ENCODE assay signal across 28 mouse cellular contexts in genomic region chr14:16273677-16274076, GRCm38 (mm10).
"Had no signal": no experiment of that assay in that cellular context is flagged by ENCODE, and none has a peak within 500 bp of the region (broad histone marks: within the 10 kb centered on the region; RNA-seq: fewer than 3 reads in every experiment).

No protein-coding gene starts in this region.

- H3K4me2 ChIP-seq: embryonic facial prominence, embryonic 12.5 days; embryonic facial prominence, embryonic 13.5 days; embryonic facial prominence, embryonic 15.5 days; forebrain, embryonic 12.5 days; forebrain, embryonic 13.5 days; forebrain, embryonic 15.5 days had no signal

- ATAC-seq: forebrain, embryonic 13.5 days; forebrain, embryonic 14.5 days; forebrain, embryonic 15.5 days; forebrain, embryonic 16.5 days; forebrain, postnatal 0 days had no signal

- DNase-seq: cerebellum, adult 18-20 months; cerebellum, adult 2 months; cerebellum, adult 8-10 months; cerebellum, adult 9-10 months; cerebellum, adult 9-11 months; cerebellum, postnatal 10 days; cerebellum, postnatal 14 days; cerebellum, postnatal 25 days; cerebellum, postnatal 36 days; embryo, embryonic 11 days; forebrain, postnatal 0 days; gastrocnemius, adult 2 months; gastrocnemius, postnatal 10 days; gastrocnemius, postnatal 14 days; gastrocnemius, postnatal 25 days; gastrocnemius, postnatal 36 days; heart, adult 11 months had no signal

- H3K27me3 ChIP-seq: embryonic facial prominence, embryonic 12.5 days; embryonic facial prominence, embryonic 13.5 days; embryonic facial prominence, embryonic 15.5 days; forebrain, embryonic 12.5 days; forebrain, embryonic 13.5 days; forebrain, embryonic 15.5 days had no signal

- H3K4me3 ChIP-seq: embryonic facial prominence, embryonic 10.5 days; embryonic facial prominence, embryonic 12.5 days; embryonic facial prominence, embryonic 13.5 days; embryonic facial prominence, embryonic 15.5 days; erythroblast, embryonic 14.5 days; forebrain, embryonic 10.5 days; forebrain, embryonic 12.5 days; forebrain, embryonic 13.5 days; forebrain, embryonic 15.5 days; gastrocnemius, adult 2 months had no signal

- H3K9ac ChIP-seq: embryonic facial prominence, embryonic 12.5 days; embryonic facial prominence, embryonic 13.5 days; embryonic facial prominence, embryonic 15.5 days; forebrain, embryonic 12.5 days; forebrain, embryonic 13.5 days; forebrain, embryonic 15.5 days; forebrain, postnatal 0 days had no signal

- H3K27ac ChIP-seq: embryonic facial prominence, embryonic 10.5 days; embryonic facial prominence, embryonic 12.5 days; embryonic facial prominence, embryonic 13.5 days; embryonic facial prominence, embryonic 15.5 days; forebrain, embryonic 10.5 days; forebrain, embryonic 12.5 days; forebrain, embryonic 13.5 days; forebrain, embryonic 15.5 days; gastrocnemius, adult 2 months had no signal

- H3K9me3 ChIP-seq: embryonic facial prominence, embryonic 10.5 days; embryonic facial prominence, embryonic 12.5 days; embryonic facial prominence, embryonic 13.5 days; embryonic facial prominence, embryonic 15.5 days; forebrain, embryonic 10.5 days; forebrain, embryonic 12.5 days; forebrain, embryonic 13.5 days; forebrain, embryonic 15.5 days had no signal

- H3K36me3 ChIP-seq: embryonic facial prominence, embryonic 10.5 days; forebrain, embryonic 10.5 days; forebrain, embryonic 12.5 days had no signal

- H3K4me1 ChIP-seq: embryonic facial prominence, embryonic 10.5 days; embryonic facial prominence, embryonic 12.5 days; embryonic facial prominence, embryonic 13.5 days; embryonic facial prominence, embryonic 15.5 days; forebrain, embryonic 10.5 days; forebrain, embryonic 12.5 days; forebrain, embryonic 13.5 days; forebrain, embryonic 15.5 days had no signal
